Mouse (Mus musculus) MEL (cell line): ENCODE results near the gene Arap1. TPM values are rescaled to one million over a fixed set of nuclear protein-coding genes. Genes with fewer than 3 reads are reported as not detected.

ENCODE experiments used
- DNase-seq: peaks from one replicate; pipeline ENCODE4 v3.0.0; 2011; ENCODE audit warnings: low read depth, low spot score
- H3K27ac ChIP-seq: 2 replicates; pipeline ENCODE4 v1.5.1; 2012; ENCODE audit warnings: low read depth, mild to moderate bottlenecking, control low read depth, low read length, moderate library complexity; ENCODE audit not compliant: control insufficient read depth
- H3K27me3 ChIP-seq, 2 experiments: fragments of 150-350 bp in 1 of 2; sonication (generic) in 1 of 2; 2 replicates each; pipeline ENCODE4 v1.6.1; 2012; ENCODE audit warnings: low read length in 2 of 2, mild to moderate bottlenecking in 2 of 2, improper control_type of control experiment in 1 of 2, moderate library complexity in 1 of 2; ENCODE audit not compliant: insufficient read depth in 2 of 2, control insufficient read depth in 1 of 2
- H3K36me3 ChIP-seq, 2 experiments: 2 replicates each; pipeline ENCODE4 v1.6.1; 2012 to 2014; ENCODE audit warnings: low read length in 2 of 2, improper control_type of control experiment in 1 of 2, inconsistent platforms in 1 of 2, mild to moderate bottlenecking in 1 of 2; ENCODE audit not compliant: insufficient read depth in 2 of 2, control insufficient read depth in 1 of 2
- H3K4me1 ChIP-seq, 2 experiments: fragments of 150-350 bp in 1 of 2; sonication (generic) in 1 of 2; 2 replicates each; pipeline ENCODE4 v1.6.1; 2012; ENCODE audit warnings: low read length in 2 of 2, improper control_type of control experiment in 1 of 2, mild to moderate bottlenecking in 1 of 2; ENCODE audit not compliant: insufficient read depth in 2 of 2, control insufficient read depth in 1 of 2
- H3K4me3 ChIP-seq, 2 experiments: fragments of 150-350 bp in 1 of 2; sonication (generic) in 1 of 2; 2 replicates each; pipeline ENCODE4 v1.5.1; 2012; ENCODE audit warnings: low read depth in 2 of 2, low read length in 2 of 2, mild to moderate bottlenecking in 2 of 2, moderate library complexity in 2 of 2, control low read depth in 1 of 2, improper control_type of control experiment in 1 of 2; ENCODE audit not compliant: control insufficient read depth in 1 of 2, insufficient read depth in 1 of 2
- H3K79me2 ChIP-seq: 2 replicates; pipeline ENCODE4 v1.6.1; 2012; ENCODE audit warnings: mild to moderate bottlenecking, low read length, moderate library complexity; ENCODE audit not compliant: control insufficient read depth, poor library complexity, insufficient read depth
- H3K9ac ChIP-seq: 2 replicates; pipeline ENCODE4 v1.6.1; 2012; ENCODE audit warnings: low read depth, mild to moderate bottlenecking, control low read depth, low read length, moderate library complexity; ENCODE audit not compliant: control insufficient read depth, poor library complexity, severe bottlenecking
- H3K9me3 ChIP-seq: fragments of 150-350 bp; sonication (generic); replicated peaks from 2 replicates; pipeline ENCODE4 v1.6.1; 2012; ENCODE audit warnings: mild to moderate bottlenecking, low read length, improper control_type of control experiment, moderate library complexity; ENCODE audit not compliant: insufficient read depth
- BHLHE40 ChIP-seq: IDR thresholded peaks from 2 replicates; pipeline ENCODE4 v1.6.1; 2012; ENCODE audit warnings: low read depth, mild to moderate bottlenecking, inconsistent platforms, low read length, improper control_type of control experiment, borderline replicate concordance
- CHD1 ChIP-seq: IDR thresholded peaks from 2 replicates; pipeline ENCODE4 v1.6.1; 2012; ENCODE audit warnings: low read depth, mild to moderate bottlenecking, inconsistent platforms, low read length, improper control_type of control experiment
- CHD2 ChIP-seq: IDR thresholded peaks from 2 replicates; pipeline ENCODE4 v1.6.1; 2011; ENCODE audit warnings: low read length, improper control_type of control experiment
- ELF1 ChIP-seq: IDR thresholded peaks from 2 replicates; pipeline ENCODE4 v1.6.1; 2014; ENCODE audit warnings: low read depth, mild to moderate bottlenecking, inconsistent platforms, low read length, improper control_type of control experiment, moderate library complexity
- EP300 ChIP-seq, 2 experiments: IDR thresholded peaks; 2 replicates each; pipeline ENCODE4 v1.6.1; 2011; ENCODE audit warnings: improper control_type of control experiment in 2 of 2, low read length in 2 of 2, low read depth in 1 of 2, mild to moderate bottlenecking in 1 of 2
- ETS1 ChIP-seq: IDR thresholded peaks from 2 replicates; pipeline ENCODE4 v1.6.1; 2012; ENCODE audit warnings: low read depth, mild to moderate bottlenecking, inconsistent platforms, low read length, improper control_type of control experiment, moderate library complexity
- GATA1 ChIP-seq: IDR thresholded peaks from 2 replicates; pipeline ENCODE4 v1.6.1; 2011; ENCODE audit warnings: low read depth, low read length, improper control_type of control experiment
- HCFC1 ChIP-seq: IDR thresholded peaks from 2 replicates; pipeline ENCODE4 v1.6.1; 2012; ENCODE audit warnings: low read depth, mild to moderate bottlenecking, inconsistent platforms, low read length, improper control_type of control experiment, moderate library complexity
- KAT2A ChIP-seq: conservative IDR thresholded peaks from 2 replicates; pipeline ENCODE4 v1.6.1; 2012; ENCODE audit warnings: low read depth, low read length, improper control_type of control experiment, inconsistent platforms
- MAFK ChIP-seq: IDR thresholded peaks from 2 replicates; pipeline ENCODE4 v1.6.1; 2011; ENCODE audit warnings: low read depth, mild to moderate bottlenecking, low read length, improper control_type of control experiment, borderline replicate concordance
- MAX ChIP-seq: IDR thresholded peaks from 2 replicates; pipeline ENCODE4 v1.6.1; 2011; ENCODE audit warnings: low read length, improper control_type of control experiment
- MEF2A ChIP-seq: IDR thresholded peaks from 2 replicates; pipeline ENCODE4 v1.6.1; 2014; ENCODE audit warnings: low read depth, mild to moderate bottlenecking, inconsistent platforms, low read length, improper control_type of control experiment; ENCODE audit not compliant: poor library complexity, insufficient replicate concordance, severe bottlenecking; ENCODE audit errors: extremely low read depth
- MXI1 ChIP-seq: IDR thresholded peaks from 2 replicates; pipeline ENCODE4 v1.6.1; 2011; ENCODE audit warnings: mild to moderate bottlenecking, low read depth, low read length, improper control_type of control experiment
- NELFE ChIP-seq: IDR thresholded peaks from 2 replicates; pipeline ENCODE4 v1.6.1; 2011; ENCODE audit warnings: low read depth, low read length, improper control_type of control experiment
- NRF1 ChIP-seq: IDR thresholded peaks from 2 replicates; pipeline ENCODE4 v1.6.1; 2014; ENCODE audit warnings: low read depth, mild to moderate bottlenecking, inconsistent platforms, low read length, improper control_type of control experiment, moderate library complexity; ENCODE audit not compliant: poor library complexity, insufficient read depth, severe bottlenecking
- POLR2A ChIP-seq, 2 experiments: IDR thresholded peaks; 2 replicates each; pipeline ENCODE4 v1.6.1; 2011 to 2012; ENCODE audit warnings: low read length in 2 of 2, mild to moderate bottlenecking in 2 of 2, control low read depth in 1 of 2, improper control_type of control experiment in 1 of 2, low read depth in 1 of 2, moderate library complexity in 1 of 2; ENCODE audit not compliant: control insufficient read depth in 1 of 2, insufficient read depth in 1 of 2, poor library complexity in 1 of 2
- POLR2AphosphoS2 ChIP-seq: IDR thresholded peaks from 2 replicates; pipeline ENCODE4 v1.6.1; 2011; ENCODE audit warnings: low read length, improper control_type of control experiment
- POLR2AphosphoS5 ChIP-seq: IDR thresholded peaks from 2 replicates; pipeline ENCODE4 v1.6.1; 2012; ENCODE audit warnings: low read depth, borderline replicate concordance, mild to moderate bottlenecking, inconsistent platforms, low read length, moderate library complexity, mixed read lengths
- RCOR1 ChIP-seq: IDR thresholded peaks from 2 replicates; pipeline ENCODE4 v1.6.1; 2012; ENCODE audit warnings: low read depth, mild to moderate bottlenecking, inconsistent platforms, low read length, improper control_type of control experiment
- SIN3A ChIP-seq: IDR thresholded peaks from 2 replicates; pipeline ENCODE4 v1.6.1; 2012; ENCODE audit warnings: low read length, improper control_type of control experiment, inconsistent platforms
- TAL1 ChIP-seq: IDR thresholded peaks from 2 replicates; pipeline ENCODE4 v1.6.1; 2012; ENCODE audit warnings: mild to moderate bottlenecking, inconsistent platforms, low read length, moderate library complexity, mixed read lengths
- TCF12 ChIP-seq: IDR thresholded peaks from 2 replicates; pipeline ENCODE4 v1.6.1; 2014; ENCODE audit warnings: low read depth, mild to moderate bottlenecking, inconsistent platforms, low read length, improper control_type of control experiment, moderate library complexity
- USF1 ChIP-seq: IDR thresholded peaks from 2 replicates; pipeline ENCODE4 v1.6.1; 2014; ENCODE audit warnings: low read depth, mild to moderate bottlenecking, inconsistent platforms, low read length, improper control_type of control experiment, moderate library complexity
- USF2 ChIP-seq, 2 experiments: IDR thresholded peaks; 2 replicates each; pipeline ENCODE4 v1.6.1; 2011 to 2012; ENCODE audit warnings: improper control_type of control experiment in 2 of 2, low read length in 2 of 2, borderline replicate concordance in 1 of 2, inconsistent platforms in 1 of 2, low read depth in 1 of 2, mild to moderate bottlenecking in 1 of 2; ENCODE audit not compliant: insufficient read depth in 1 of 2
- ZKSCAN1 ChIP-seq: IDR thresholded peaks from 2 replicates; pipeline ENCODE4 v1.6.1; 2012; ENCODE audit warnings: low read depth, mild to moderate bottlenecking, inconsistent platforms, low read length, improper control_type of control experiment, moderate library complexity
- ZMIZ1 ChIP-seq: IDR thresholded peaks from 2 replicates; pipeline ENCODE4 v1.6.1; 2012; ENCODE audit warnings: low read depth, mild to moderate bottlenecking, inconsistent platforms, low read length, improper control_type of control experiment, moderate library complexity
- polyA plus RNA-seq, 2 experiments: library from polyadenylated mRNA; stranded (reverse) in 1 of 2; unstranded in 1 of 2; fragments of >175 nt in 1 of 2; fragments of >200 nt in 1 of 2; gene quantifications; 2 replicates each; pipeline versions ENCODE4 v1.2.1 to v1.2.4; 2012; ENCODE audit warnings: low replicate concordance in 2 of 2, low read depth in 1 of 2; ENCODE audit not compliant: insufficient read length in 2 of 2, insufficient read depth in 1 of 2, missing spikeins in 1 of 2
- total RNA-seq: library from RNA; depleted of rRNA; stranded (reverse); fragments of 300-350 nt; gene quantifications from 2 replicates; pipeline ENCODE4 v1.2.3, GENCODE M21; 2012

Arap1 gene
- total and polyA plus RNA-seq, 3 experiments, result 13.6 to 27.1 TPM; not detected in 1

- Histone ChIP-seq H3K79me2 (no peaks in the 10 kb centered on the region), H3K4me1 (peaks cover 11 to 31% of the 10 kb centered on the region in 2 experiments), H3K4me3 (no peak overlapping the region), H3K27ac (no peak overlapping the region), H3K36me3 (peaks cover 0 to 13% of the 10 kb centered on the region in 2 experiments; a peak in 2 of 4 replicates), H3K27me3 (no peaks in the 10 kb centered on the region), H3K9me3 (no peaks in the 10 kb centered on the region), H3K9ac (no peak overlapping the region)
- TF ChIP-seq USF2 (IDR thresholded peaks at IDR 0.05; ENCODE audit: borderline replicate concordance in 1 of 2, insufficient read depth in 1 of 2, low read depth in 1 of 2, low read length in 2 of 2) (no peak), BHLHE40 (no peak), ZKSCAN1 (no peak), MEF2A (no peak), CHD1 (no peak), GATA1 (no peak)
- DNase-seq, result no peak
These were observed 32.2 kb upstream of the Arap1 start for GRCm38 (mm10) chr7:101315699-101316098.

GRCm38 (mm10) chr7:101316591-101317001 is 31.3 kb upstream of the Arap1 start:
- Histone ChIP-seq H3K79me2 (no peaks in the 10 kb centered on the region; the same call in 1 of the 2 replicates), H3K36me3 (peaks cover 0 to 10% of the 10 kb centered on the region in 2 experiments; a peak in 2 of 4 replicates), H3K9me3 (no peaks in the 10 kb centered on the region), H3K9ac (no peak overlapping the region), H3K27ac (peak overlapping the region; percentile 46), H3K4me1 (peaks cover 7 to 28% of the 10 kb centered on the region in 2 experiments), H3K4me3 (no peak overlapping the region), H3K27me3 (no peaks in the 10 kb centered on the region)
- peak; percentile 76 for DNase-seq
- TF ChIP-seq CHD1, result no peak
- no peak for TF ChIP-seq ZMIZ1
- peak; percentile 78 for TF ChIP-seq GATA1
- TF ChIP-seq MXI1, result no peak
- no peak for TF ChIP-seq NRF1
- TF ChIP-seq EP300 (IDR thresholded peaks at IDR 0.05; ENCODE audit: low read depth in 1 of 2, low read length in 2 of 2), result peak; percentile 83 to 85
- no peak for TF ChIP-seq BHLHE40
- TF ChIP-seq POLR2AphosphoS2, result no peak
- TF ChIP-seq RCOR1, result peak; percentile 57
- no peak for TF ChIP-seq USF2 (IDR thresholded peaks at IDR 0.05; ENCODE audit: borderline replicate concordance in 1 of 2, insufficient read depth in 1 of 2, low read depth in 1 of 2, low read length in 2 of 2)
- TF ChIP-seq SIN3A, result 0 out of 2 replicates have a peak, but pooled peaks have one; percentile 20
- TF ChIP-seq TCF12, result peak; percentile 81
- no peak for TF ChIP-seq HCFC1
- TF ChIP-seq TAL1, result peak; percentile 74
- TF ChIP-seq ELF1, result no peak
- TF ChIP-seq POLR2AphosphoS5, result no peak
- TF ChIP-seq MAFK, result no peak
- no peak for TF ChIP-seq USF1
- TF ChIP-seq ETS1, result peak; percentile 69; the same call in 1 of the 2 replicates
- TF ChIP-seq POLR2A (IDR thresholded peaks at IDR 0.05; ENCODE audit: control insufficient read depth in 1 of 2, insufficient read depth in 1 of 2, low read depth in 1 of 2, low read length in 2 of 2, poor library complexity in 1 of 2), result no peak
- TF ChIP-seq ZKSCAN1, result no peak
- no peak for TF ChIP-seq KAT2A
- TF ChIP-seq CHD2, result no peak
- no peak for TF ChIP-seq NELFE
- TF ChIP-seq MAX, result no peak; the same call in 1 of the 2 replicates
